ENCODE assay signal across 8 mouse cellular contexts in the genomic region with DNA sequence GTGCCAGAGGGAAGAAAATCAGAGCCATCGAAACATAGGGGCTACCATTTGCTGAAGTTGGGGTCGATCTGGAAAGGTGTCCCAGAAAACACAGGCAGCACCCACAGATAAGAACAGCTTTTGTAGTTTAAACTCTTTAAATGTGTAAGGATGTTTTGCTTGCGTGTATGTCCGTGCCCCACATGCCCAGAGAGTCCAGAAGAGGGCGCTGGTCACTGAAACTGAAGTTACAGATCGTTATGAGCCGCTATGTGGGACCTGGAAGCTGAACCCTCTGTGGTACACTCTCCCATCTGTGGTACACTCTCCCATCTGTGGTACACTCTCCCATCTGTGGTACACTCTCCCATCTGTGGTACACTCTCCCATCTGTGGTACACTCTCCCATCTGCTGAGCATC. TPM values are rescaled to one million over a fixed set of nuclear protein-coding genes. Genes with fewer than 3 reads are reported as not detected.
A peak's percentile ranks its signal among the peaks of the same experiment; 100 is the strongest.
DNase-seq lines count a peak whose midpoint lies in the region; ATAC-seq lines count a peak whose summit lies in the region.

No protein-coding gene starts in this region.

- intact Hi-C loops in heart, postnatal 14 days (cut with DNase I) = no loop called here

- peaks cover 19% of the 10 kb centered on the region for H3K4me1 ChIP-seq in embryonic facial prominence, embryonic 13.5 days
- peaks cover 31% of the 10 kb centered on the region for H3K4me1 ChIP-seq in megakaryocyte, embryonic 14.5 days

- peak overlapping the region; percentile 65 for H3K4me3 ChIP-seq in embryonic facial prominence, embryonic 13.5 days
- peak overlapping the region; percentile 85 for H3K4me3 ChIP-seq in megakaryocyte, embryonic 14.5 days (replicated peaks)

- DNase-seq in ES-CJ7 (ENCODE audit: low read depth, low spot score) (peak; percentile 53), adipocyte (ENCODE audit: low spot score) (no peak)
- peak; percentile 60 for DNase-seq in adrenal gland, postnatal 25 days
- peak; percentile 53 to 70 for DNase-seq in heart, postnatal 14 days
- DNase-seq in layer of hippocampus, postnatal 14 days (ENCODE audit: low spot score in 2 of 2) = peak; percentile 34 to 63
- DNase-seq in spleen, postnatal 36 days (ENCODE audit: low spot score in 2 of 2) = peak; percentile 60 to 76

- no peaks in the 10 kb centered on the region for H3K36me3 ChIP-seq in embryonic facial prominence, embryonic 13.5 days
- H3K36me3 ChIP-seq in megakaryocyte, embryonic 14.5 days (replicated peaks; ENCODE audit: low read length) = no peaks in the 10 kb centered on the region

- peak overlapping the region; percentile 94 for H3K27ac ChIP-seq in embryonic facial prominence, embryonic 13.5 days

- no peaks in the 10 kb centered on the region for H3K9me3 ChIP-seq in embryonic facial prominence, embryonic 13.5 days
- no peaks in the 10 kb centered on the region for H3K9me3 ChIP-seq in megakaryocyte, embryonic 14.5 days

- no peaks in the 10 kb centered on the region for H3K27me3 ChIP-seq in embryonic facial prominence, embryonic 13.5 days
- peaks cover 4% of the 10 kb centered on the region for H3K27me3 ChIP-seq in megakaryocyte, embryonic 14.5 days (replicated peaks)

- H3K4me2 ChIP-seq in embryonic facial prominence, embryonic 13.5 days = peak overlapping the region; percentile 72

- WGBS in embryonic facial prominence, embryonic 13.5 days = 15% methylated on average over 7 of the region's 7 CpGs

- H3K9ac ChIP-seq in embryonic facial prominence, embryonic 13.5 days = peak overlapping the region; percentile 83

- 0 out of 2 replicates have a peak, but pooled peaks have one; percentile 21 for ATAC-seq in embryonic facial prominence, embryonic 13.5 days (ENCODE audit: insufficient number of reproducible peaks, insufficient read depth, low FRiP score, low TSS enrichment, low read depth)

RNA-seq across cellular contexts. Expression of a gene that starts 4.8 kb away (rescaled TPM):
- not detected in 2 replicates for total RNA-seq in adrenal gland, postnatal 25 days (2021)
- polyA plus RNA-seq in embryonic facial prominence, embryonic 13.5 days (2015; fragmentation: Nextera tagmentation; extraction: Ambion mirVana) = not detected in 2 replicates
- total RNA-seq in heart, postnatal 14 days (2021) = under 1 TPM; 0.31 to 0.90 TPM
- under 1 TPM in 1 of 2 experiments, not detected in 1; 0.67 TPM for total RNA-seq in layer of hippocampus, postnatal 14 days (2021)
- polyA plus RNA-seq in megakaryocyte, embryonic 14.5 days (2012; ENCODE audit: insufficient read depth, low replicate concordance) = 2.6 TPM in 1 of 2 replicates, not detected in the other

RNA-seq across cellular contexts. Expression of a gene that starts 17.6 kb away (rescaled TPM):
- 182 and 221 TPM in 2 replicates for total RNA-seq in adrenal gland, postnatal 25 days (2021)
- polyA plus RNA-seq in embryonic facial prominence, embryonic 13.5 days (2015; fragmentation: Nextera tagmentation; extraction: Ambion mirVana) = 278 and 306 TPM in 2 replicates
- total RNA-seq in heart, postnatal 14 days (2021) = 100 to 1,000 TPM; 252 to 264 TPM
- 100 to 1,000 TPM; 269 to 270 TPM for total RNA-seq in layer of hippocampus, postnatal 14 days (2021)
- 369 and 449 TPM in 2 replicates for polyA plus RNA-seq in megakaryocyte, embryonic 14.5 days (2012; ENCODE audit: insufficient read depth, low replicate concordance)

RNA-seq across cellular contexts. Expression of a gene that starts 17.8 kb away (rescaled TPM):
- total RNA-seq in adrenal gland, postnatal 25 days (2021) = 43.1 and 51.1 TPM in 2 replicates
- polyA plus RNA-seq in embryonic facial prominence, embryonic 13.5 days (2015; fragmentation: Nextera tagmentation; extraction: Ambion mirVana) = 67.3 and 67.7 TPM in 2 replicates
- 10 to 100 TPM; 39.9 to 41.9 TPM for total RNA-seq in heart, postnatal 14 days (2021)
- total RNA-seq in layer of hippocampus, postnatal 14 days (2021) = 10 to 100 TPM; 63.0 to 63.6 TPM
- 100 and 136 TPM in 2 replicates for polyA plus RNA-seq in megakaryocyte, embryonic 14.5 days (2012; ENCODE audit: insufficient read depth, low replicate concordance)

RNA-seq across cellular contexts. Expression of a gene that starts 18.6 kb away (rescaled TPM):
- 49.8 and 93.4 TPM in 2 replicates for total RNA-seq in adrenal gland, postnatal 25 days (2021)
- polyA plus RNA-seq in embryonic facial prominence, embryonic 13.5 days (2015; fragmentation: Nextera tagmentation; extraction: Ambion mirVana) = 83.9 and 87.7 TPM in 2 replicates
- 10 to 100 TPM; 47.5 to 49.5 TPM for total RNA-seq in heart, postnatal 14 days (2021)
- total RNA-seq in layer of hippocampus, postnatal 14 days (2021) = 10 to 100 TPM; 81.1 to 91.5 TPM
- polyA plus RNA-seq in megakaryocyte, embryonic 14.5 days (2012; ENCODE audit: insufficient read depth, low replicate concordance) = 44.3 and 152 TPM in 2 replicates

RNA-seq across cellular contexts. Expression of a gene that starts 40.2 kb away (rescaled TPM):
- total RNA-seq in adrenal gland, postnatal 25 days (2021) = 148 and 160 TPM in 2 replicates
- 423 and 434 TPM in 2 replicates for polyA plus RNA-seq in embryonic facial prominence, embryonic 13.5 days (2015; fragmentation: Nextera tagmentation; extraction: Ambion mirVana)
- 100 to 1,000 TPM; 115 to 145 TPM for total RNA-seq in heart, postnatal 14 days (2021)
- total RNA-seq in layer of hippocampus, postnatal 14 days (2021) = 10 to 100 TPM; 83.0 to 97.1 TPM
- polyA plus RNA-seq in megakaryocyte, embryonic 14.5 days (2012; ENCODE audit: insufficient read depth, low replicate concordance) = 21.6 and 178 TPM in 2 replicates
